Mouse (Mus musculus) neural tube, postnatal 0 days (tissue): ENCODE measurements around the gene Nlgn3. TPM values are rescaled to one million over a fixed set of nuclear protein-coding genes. Genes with fewer than 3 reads are reported as not detected.

Source experiments
- polyA plus RNA-seq: library from polyadenylated mRNA; unstranded; fragments of >200 nt; fragmentation: Nextera tagmentation; extraction: Ambion mirVana; gene quantifications from 2 replicates; pipeline ENCODE4 v1.2.1, GENCODE M21; 2015

Gene Nlgn3
- 68.2 and 87.9 TPM in 2 replicates for polyA plus RNA-seq

GRCm38 (mm10) chrX:101299055-101299454, at the start of gene Nlgn3:
Nlgn3 (plus strand) TSS chrX:101299168.

GRCm38 (mm10) chrX:101253952-101254729, 44.8 kb upstream of the Nlgn3 start, which contains the start of gene Foxo4:
Foxo4 (plus strand) TSS chrX:101254528.

GRCm38 (mm10) chrX:101263892-101264291, 35.1 kb upstream of the Nlgn3 start, which contains the start of gene Gm614:
Gm614 (minus strand) TSS chrX:101263992.

GRCm38 (mm10) chrX:101268025-101268754, 30.8 kb upstream of the Nlgn3 start, which contains the start of gene Il2rg:
Il2rg (minus strand) TSS chrX:101268255.

GRCm38 (mm10) chrX:101268755-101269124, 30.2 kb upstream of the Nlgn3 start, which contains the start of gene Gm20489:
Gm20489 (minus strand) TSS chrX:101269023.

GRCm38 (mm10) chrX:101273875-101274738, 24.9 kb upstream of the Nlgn3 start, which contains the start of gene Med12:
Med12 (plus strand) TSS chrX:101274030.

Other genes with a start within 250 kb of the Nlgn3 start
- gene Tex11, start 239.5 kb upstream of the Nlgn3 start, polyA plus RNA-seq = 0.10 TPM in 1 of 2 replicates, not detected in the other
- gene Slc7a3, start 213.1 kb upstream of the Nlgn3 start, polyA plus RNA-seq = 14.8 and 16.3 TPM in 2 replicates
- 32.5 and 35.6 TPM in 2 replicates for gene Snx12, start 76.6 kb upstream of the Nlgn3 start, polyA plus RNA-seq
- gene Foxo4, start 44.6 kb upstream of the Nlgn3 start, polyA plus RNA-seq = 0.90 and 1.0 TPM in 2 replicates
- gene Gm614, start 35.2 kb upstream of the Nlgn3 start, polyA plus RNA-seq = 0.22 TPM in 1 of 2 replicates, not detected in the other
- 4.8 and 5.2 TPM in 2 replicates for gene Il2rg, start 30.9 kb upstream of the Nlgn3 start, polyA plus RNA-seq
- not detected in 2 replicates for gene Gm20489, start 30.1 kb upstream of the Nlgn3 start, polyA plus RNA-seq
- gene Med12, start 25.1 kb upstream of the Nlgn3 start, polyA plus RNA-seq = 18.4 and 21.6 TPM in 2 replicates
- gene Gjb1, start 77.2 kb downstream of the Nlgn3 start, polyA plus RNA-seq = 4.9 and 5.6 TPM in 2 replicates
- 82.7 and 94.5 TPM in 2 replicates for gene Zmym3, start 121.7 kb downstream of the Nlgn3 start, polyA plus RNA-seq
- 137 and 153 TPM in 2 replicates for gene Nono, start 130.2 kb downstream of the Nlgn3 start, polyA plus RNA-seq
- 0.66 and 0.98 TPM in 2 replicates for gene Itgb1bp2, start 149.9 kb downstream of the Nlgn3 start, polyA plus RNA-seq
- gene Taf1, start 233.6 kb downstream of the Nlgn3 start, polyA plus RNA-seq = 11.5 and 11.6 TPM in 2 replicates